Mouse (Mus musculus): ENCODE measurements around the gene B3gntl1.
A peak's percentile ranks its signal among the peaks of the same experiment; 100 is the strongest.

Gene B3gntl1

DNA sequence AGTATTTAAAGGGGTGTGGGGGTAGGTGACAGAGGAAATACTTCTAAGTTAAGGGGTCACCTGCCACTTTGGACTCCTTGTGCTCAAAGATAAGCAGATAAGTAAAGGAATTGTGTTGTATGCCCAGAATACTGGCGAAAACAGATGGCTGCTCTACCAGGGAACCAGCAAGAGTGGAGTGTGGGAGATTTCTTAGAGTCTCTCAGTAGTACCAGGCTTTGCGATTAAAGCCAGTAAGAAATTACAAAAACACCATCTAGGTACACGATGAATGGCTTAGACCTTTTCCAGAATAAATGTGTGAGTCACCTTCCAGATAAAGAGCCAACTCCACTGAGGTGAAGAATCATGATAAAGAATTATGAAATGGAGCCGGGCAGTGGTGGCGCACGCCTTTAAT, 27.6 kb downstream of the B3gntl1 start:
- no peak for DNase-seq

DNA sequence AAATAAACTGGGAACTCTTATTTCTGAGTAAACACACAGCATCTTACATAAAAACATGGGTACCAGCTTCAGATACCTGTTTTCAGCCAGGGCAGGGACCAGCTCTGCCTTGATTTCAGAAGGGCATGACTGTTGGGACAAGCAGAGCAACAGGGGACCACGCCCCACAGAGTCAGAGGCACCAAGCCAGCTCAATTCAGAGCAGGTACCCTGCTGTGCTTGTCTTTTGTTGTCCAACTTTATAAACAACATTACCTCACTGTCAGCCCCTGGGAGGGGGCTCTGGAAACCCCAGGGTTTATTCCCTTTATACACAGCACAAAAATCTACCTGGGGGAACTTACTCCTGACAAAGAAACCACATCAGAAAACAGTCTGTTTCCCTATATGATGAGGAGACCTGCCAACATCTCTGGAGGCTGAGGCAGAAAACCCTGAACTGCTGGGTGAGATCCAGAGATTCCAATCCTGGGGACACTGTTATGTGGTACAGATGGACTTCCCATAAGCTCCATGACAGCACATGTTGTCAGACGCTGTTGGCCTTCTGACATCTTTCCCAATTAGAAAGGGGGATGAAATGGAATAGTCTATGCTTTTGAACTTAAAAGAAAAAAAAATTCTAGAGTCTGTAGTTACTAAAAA, 31.3 kb downstream of the B3gntl1 start:
- no peak for DNase-seq

DNA sequence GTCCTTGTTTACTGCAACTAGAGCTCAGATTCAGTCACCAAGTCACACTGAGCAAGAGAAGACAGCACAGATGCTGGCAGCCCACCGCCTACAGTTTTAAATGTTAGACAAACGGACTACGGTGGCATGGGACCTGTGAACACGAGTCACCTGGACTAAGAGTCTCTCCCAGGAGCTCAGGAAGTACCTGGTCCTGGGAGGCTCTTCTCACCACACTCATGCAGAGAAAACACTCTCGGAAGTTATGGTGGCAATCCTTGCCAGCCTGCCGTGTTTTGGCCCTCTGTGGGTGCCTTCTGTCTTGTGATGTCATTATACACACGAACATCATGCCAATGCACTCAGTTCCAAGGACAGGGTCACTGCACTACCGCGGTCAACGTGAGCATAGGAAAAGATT, 36.3 kb downstream of the B3gntl1 start:
- no peak for DNase-seq

DNA sequence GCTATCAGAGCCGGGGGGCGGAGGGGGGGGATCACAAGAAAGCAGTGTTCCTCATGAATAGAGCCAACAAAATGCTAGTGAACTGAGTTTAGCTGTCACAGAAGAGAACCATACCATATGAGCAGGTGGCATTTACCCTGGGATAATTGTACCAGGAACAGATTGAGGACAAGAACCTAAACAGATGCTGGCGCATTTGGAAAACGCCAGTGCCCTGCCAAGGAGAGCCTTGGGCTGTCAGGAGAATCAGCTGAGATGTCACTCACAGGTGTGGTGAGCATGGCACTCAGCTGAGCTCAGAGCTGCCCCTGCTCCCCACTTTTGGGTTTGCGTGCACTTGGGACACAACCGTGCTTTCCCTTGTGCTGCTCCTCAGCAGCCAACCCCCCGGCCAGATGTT, 41.5 kb downstream of the B3gntl1 start:
- no peak for DNase-seq

DNA sequence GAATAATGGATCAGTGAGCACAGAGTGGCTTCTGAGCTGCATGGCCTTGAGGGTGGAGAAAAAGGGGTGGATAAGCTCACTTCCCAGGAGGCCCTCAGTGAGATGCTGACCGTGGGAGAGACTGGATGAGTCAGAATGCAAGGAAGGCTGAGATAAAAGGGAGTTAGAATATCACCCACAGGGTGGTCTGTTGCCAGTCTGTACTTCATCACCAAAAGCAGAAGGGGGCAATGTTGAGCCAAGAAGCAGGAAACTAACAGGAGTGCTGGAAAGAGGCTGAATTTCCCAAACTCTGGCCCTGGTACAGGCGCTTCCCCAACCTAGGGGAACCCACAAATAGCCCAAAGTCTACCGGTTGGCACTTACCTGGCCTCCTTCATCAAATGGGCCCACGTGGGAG, 42.5 kb downstream of the B3gntl1 start:
- DNase-seq, result peak in 1 of 2 experiments; percentile 13

DNA sequence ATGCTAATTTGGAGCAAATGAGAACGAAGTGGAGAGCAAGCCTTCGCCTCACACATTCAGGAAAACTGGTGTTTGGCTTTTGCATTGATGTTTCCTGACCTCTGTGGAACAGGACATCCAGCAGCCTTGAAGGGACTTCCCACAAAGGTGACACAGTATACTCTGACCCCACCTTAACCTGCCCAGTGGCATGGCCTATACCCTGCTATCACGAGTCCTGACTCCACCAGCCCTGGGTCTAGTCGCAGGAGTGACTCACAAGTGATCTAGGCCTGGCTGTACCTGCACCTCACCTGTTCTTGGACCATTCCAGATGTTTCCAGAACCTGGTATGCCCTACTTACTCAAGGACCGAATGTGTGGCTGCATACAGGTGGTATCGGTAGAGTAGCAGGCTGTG, 43.4 kb downstream of the B3gntl1 start:
- DNase-seq, result no peak

DNA sequence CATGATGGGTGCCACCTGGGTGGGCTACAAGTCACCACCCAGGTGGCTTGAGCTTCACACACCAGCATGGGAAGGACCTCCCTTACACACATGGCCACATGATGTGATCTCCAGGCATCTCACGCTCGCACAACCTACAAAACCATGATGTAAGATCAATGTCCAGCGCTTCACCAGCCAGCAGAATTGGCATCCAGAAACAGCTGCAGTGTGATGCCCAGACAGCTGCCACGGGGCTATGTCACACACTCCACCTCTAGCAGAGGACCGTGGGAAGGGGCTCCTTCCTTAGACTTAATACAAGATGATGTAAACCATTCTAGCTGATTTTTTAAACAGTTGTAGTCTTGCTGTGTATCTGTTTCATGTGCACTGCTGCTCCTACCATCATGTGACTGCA, 45.4 kb downstream of the B3gntl1 start:
- DNase-seq, result no peak

DNA sequence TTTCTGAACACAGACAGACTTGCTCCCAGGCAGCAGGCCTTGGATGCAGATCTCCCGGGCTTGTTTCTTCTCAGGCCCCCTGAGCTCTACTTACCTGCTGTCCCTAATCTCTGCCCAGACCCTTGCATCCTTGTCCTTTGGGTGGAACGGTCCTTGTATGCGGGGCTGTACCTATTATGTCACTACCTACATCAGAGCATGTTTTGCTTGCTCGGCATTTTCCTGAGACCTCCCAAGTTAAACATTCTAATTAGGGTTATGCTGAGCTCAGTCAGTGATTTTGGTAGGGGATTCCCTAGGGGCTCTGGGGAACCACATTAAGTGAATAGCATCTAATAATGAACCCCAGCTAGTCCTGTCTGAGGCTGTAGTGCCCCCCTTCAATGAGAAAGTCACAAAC, 47.9 kb downstream of the B3gntl1 start:
- no peak for DNase-seq

DNA sequence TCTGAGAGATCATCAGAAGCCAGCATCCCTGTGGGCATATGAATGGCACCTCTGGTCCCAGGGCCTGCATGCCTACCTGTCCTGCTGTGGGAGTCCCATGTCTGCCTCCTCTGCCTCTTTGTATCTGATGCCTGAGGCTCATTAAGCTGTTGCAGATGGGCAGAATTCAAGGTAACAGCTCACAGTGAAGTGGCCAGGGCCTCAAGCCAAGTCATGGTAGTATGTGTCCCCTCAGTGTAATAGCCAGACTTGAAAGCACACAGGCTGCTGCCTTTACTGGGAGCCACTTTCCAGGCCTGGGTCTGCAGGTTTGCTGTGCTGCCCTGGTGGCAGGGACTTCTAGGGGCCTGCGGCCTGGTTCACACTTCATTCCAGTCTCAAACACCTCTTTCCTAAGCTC, 55.6 kb downstream of the B3gntl1 start:
- DNase-seq, result no peak

DNA sequence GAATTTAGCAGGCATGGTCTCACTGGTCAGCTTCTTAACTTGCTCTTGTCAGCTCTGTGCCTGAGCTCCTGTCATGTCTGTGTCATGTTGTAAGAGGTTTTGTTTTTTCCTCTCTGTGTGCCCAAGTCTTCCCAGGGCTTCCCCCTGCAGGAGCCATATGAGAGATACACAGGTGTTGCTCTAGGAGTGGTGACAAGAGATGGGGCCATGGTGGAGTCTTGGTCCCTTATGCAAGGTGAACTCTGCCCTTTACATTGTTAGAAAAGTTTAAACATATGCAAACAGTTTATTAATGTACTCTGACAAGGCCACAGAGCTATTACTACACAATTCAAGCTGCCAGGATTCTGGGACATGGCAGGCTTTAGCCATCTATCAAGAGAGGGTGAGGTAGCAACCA, 56.5 kb downstream of the B3gntl1 start:
- DNase-seq, result no peak

DNA sequence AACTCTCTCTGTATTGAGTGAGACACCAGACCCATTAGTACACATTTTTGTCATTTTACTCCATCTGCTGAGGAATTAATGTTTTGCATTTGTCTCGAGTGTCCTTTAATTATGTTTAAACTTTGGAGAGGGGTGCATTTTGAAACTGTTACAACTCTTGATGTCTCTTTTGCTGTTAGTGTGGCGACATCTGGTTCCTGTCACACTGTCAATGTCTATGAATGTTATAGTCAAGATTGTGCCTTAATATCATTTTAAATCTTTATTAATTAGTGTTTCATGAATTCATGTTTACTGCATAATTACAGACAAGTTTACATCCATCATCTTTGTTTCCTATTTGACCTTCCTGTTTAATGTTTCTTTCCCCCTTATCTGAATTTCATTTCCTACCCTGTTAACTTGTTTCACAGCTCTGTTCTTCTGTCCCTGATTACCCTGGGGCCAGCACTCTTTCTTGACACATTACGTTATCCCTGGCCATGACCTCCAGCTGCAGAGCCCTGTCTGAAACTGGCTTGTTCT, 56.9 kb downstream of the B3gntl1 start:
- peak in 1 of 2 experiments; percentile 5 for DNase-seq

DNA sequence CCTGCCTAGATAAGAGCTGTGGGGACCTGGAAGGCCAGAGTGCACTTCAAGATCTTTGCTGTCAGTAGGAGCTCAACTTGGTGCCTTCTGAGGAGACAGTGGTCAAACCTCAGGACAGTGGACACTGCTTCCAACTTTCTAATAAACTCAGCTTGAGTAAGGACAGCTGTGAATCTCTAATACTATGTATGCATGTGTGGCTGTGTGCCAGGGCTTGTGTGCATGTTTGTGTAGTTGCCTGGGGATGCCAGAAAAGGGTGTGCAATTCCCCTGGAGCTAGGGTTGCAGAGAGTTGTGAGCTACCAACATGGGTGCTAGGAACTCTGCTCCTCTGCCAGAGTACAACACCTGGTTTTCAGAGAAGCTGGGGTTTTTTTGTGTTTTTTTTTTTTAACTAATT, 62.0 kb downstream of the B3gntl1 start:
- DNase-seq, result no peak

DNA sequence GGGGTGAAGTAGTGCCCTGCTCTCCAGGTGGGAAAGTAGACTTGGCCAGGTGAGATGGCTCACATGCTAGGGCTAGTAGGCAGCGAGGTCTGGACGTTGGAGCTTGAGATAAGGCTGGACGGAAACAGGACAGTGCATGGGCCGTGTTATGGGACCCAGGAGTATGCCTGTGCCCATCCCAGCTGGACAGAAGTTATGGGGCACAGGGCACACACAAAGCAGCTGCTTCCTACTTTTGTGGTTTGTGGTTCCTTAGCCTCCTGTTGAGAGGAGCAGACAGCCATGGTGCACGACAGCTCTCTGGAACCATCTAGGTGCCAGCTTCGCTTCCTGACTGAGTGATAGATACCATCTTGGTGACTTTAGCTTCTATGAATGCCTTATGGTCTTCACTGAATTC, 67.3 kb downstream of the B3gntl1 start:
- no peak for DNase-seq

DNA sequence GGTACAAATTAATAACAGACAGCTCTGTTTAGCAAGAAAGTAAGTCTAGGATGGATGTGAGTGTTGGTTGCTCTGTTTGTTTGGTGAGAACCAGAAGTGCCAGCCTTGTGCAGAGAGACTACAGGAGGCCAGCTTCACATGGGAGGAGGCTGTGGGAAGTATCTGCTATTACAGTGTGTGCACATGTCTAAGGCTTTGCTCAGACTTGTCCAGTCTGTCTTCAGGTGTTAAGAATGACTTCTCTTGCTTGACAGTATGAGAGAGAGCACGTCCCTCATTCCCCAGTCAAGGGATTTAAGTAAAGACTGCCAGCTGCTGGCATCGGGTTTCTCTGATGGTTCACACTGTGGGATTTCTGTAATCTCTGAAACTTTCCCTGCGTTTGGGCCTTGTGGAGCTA, 71.5 kb downstream of the B3gntl1 start:
- no peak for DNase-seq

DNA sequence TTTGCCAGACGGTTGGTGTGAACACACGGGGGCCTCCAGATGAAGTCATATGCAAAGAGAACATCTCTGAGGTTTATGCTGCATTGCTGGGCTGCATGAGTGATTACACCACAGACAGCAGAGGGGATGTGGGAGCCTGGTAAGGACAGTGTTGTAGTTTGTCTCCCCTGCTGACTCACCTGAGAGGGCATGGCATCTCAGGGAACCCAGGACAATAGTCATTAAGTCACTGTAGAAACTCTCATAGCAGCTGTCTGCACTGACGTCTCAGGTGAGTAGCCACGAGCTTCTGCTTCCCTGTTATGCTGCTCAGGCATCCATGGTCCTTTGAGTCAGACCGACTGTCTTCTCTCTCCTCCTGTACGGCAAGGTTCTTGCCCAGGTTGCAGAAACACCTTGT, 75.7 kb downstream of the B3gntl1 start:
- no peak for DNase-seq

DNA sequence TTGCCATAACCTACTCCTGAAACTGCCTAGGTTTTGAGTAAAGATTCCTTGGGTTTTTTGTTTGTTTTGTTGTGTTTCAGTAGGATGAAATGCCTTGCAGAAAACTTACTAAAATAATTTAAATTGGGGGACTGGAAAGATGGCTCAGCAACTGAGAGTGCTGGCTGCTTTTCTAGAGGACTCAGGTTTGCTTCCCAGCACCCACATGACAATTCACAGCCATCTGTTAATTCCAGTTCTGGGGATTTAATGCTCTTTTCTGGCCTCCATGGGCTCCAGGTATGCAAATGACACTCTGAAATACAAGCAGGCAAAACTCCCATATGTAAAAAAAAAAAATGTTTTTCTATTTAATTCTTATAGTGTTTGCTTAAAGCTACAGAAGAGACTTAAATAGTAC, 91.1 kb downstream of the B3gntl1 start:
- no peak for DNase-seq

Data from kidney, postnatal 36 days (tissue).